Mouse (Mus musculus) bone marrow macrophage, adult 2 months (primary cell): ENCODE results near the gene Sez6l. TPM values are rescaled to one million over a fixed set of nuclear protein-coding genes. Genes with fewer than 3 reads are reported as not detected.

Experiments
- H3K27ac ChIP-seq: 2 replicates; pipeline ENCODE4 v1.5.1; 2012; ENCODE audit warnings: low read depth, low read length; ENCODE audit not compliant: insufficient read depth
- H3K4me1 ChIP-seq: 2 replicates; pipeline ENCODE4 v1.6.1; 2012; ENCODE audit warnings: low read length; ENCODE audit not compliant: control insufficient read depth, insufficient read depth
- H3K4me3 ChIP-seq: 2 replicates; pipeline ENCODE4 v1.5.1; 2012; ENCODE audit warnings: mild to moderate bottlenecking, low read length, moderate library complexity; ENCODE audit not compliant: insufficient read depth
- CTCF ChIP-seq: IDR thresholded peaks from 2 replicates; pipeline ENCODE4 v1.5.1; 2012; ENCODE audit warnings: low read depth, mild to moderate bottlenecking, low read length, moderate library complexity
- POLR2A ChIP-seq: IDR thresholded peaks from 2 replicates; pipeline ENCODE4 v1.6.1; 2012; ENCODE audit warnings: mild to moderate bottlenecking, low read depth, low read length, borderline replicate concordance
- polyA plus RNA-seq: library from polyadenylated mRNA; stranded (reverse); fragments of >200 nt; gene quantifications from 2 replicates; pipeline ENCODE4 v1.2.4, GENCODE M21; 2012; ENCODE audit not compliant: missing spikeins, insufficient read depth, insufficient read length

Sez6l gene
- polyA plus RNA-seq, 1 experiment = not detected

GRCm38 (mm10) chr5:112534146-112534545 lies 42.8 kb downstream of the Sez6l start:
- H3K27ac ChIP-seq = no peak overlapping the region
- no peak overlapping the region for H3K4me3 ChIP-seq
- H3K4me1 ChIP-seq = no peaks in the 10 kb centered on the region
- TF ChIP-seq POLR2A = no peak
- no peak for TF ChIP-seq CTCF

DNA sequence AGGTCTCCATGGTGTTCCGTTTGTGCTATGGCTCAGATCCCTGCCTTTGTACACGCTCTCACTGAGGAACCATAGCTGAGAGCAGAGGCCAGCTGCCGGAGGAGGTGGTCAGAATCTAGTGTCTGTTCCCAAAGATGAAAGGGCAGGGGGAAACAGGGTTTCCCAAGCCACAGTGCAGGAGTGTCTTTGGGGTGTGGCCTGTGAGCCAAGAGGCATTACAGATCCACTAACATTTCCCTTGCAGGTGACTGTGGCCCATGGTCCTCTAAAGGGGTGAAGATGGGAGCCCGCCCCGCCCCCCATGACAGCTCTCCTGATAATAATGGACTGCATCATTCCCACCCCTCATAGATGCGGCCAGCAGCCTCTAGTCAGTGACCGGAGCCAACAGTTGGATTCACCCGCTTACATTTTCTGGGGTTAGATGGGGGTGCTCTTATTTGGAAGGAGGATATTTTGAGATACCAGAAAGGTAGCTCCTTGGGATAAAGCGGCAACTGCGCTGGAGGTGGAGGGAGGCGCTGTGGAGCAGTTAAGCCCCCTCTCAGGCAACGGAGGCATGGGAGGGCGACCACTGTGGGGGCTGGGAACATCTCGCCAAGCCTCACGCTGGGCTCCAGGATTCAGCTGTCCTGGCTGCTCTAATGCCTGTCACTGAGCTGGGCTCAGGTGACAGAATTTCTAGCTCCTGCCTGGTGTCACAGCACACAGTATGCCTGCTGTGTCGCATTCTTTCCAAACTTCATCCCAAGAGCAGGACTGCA lies 43.5 kb downstream of the Sez6l start:
- TF ChIP-seq CTCF (no peak), POLR2A (no peak)
- no peak overlapping the region for H3K27ac ChIP-seq
- H3K4me3 ChIP-seq = no peak overlapping the region
- H3K4me1 ChIP-seq = no peaks in the 10 kb centered on the region

DNA sequence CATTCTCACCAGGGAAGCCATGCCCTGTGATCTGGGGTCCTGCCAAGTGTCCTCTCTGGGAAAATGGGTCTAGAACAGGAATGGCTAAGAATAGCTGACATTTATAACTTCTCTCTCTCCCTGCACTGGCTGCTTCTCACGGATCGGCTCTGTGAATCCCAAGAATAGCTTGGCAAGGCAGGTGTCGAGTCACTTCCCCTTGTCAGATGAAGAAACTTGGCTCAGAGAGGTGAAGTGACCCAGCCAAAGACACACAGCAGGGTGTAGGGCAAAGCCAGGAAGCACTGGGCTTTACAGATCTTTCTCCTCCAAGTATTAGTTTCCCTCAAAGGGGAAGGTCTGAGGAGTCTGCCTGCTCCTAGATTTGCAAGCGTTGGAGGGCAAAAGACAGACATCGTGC lies 44.1 kb downstream of the Sez6l start:
- Histone ChIP-seq H3K27ac (no peak overlapping the region), H3K4me1 (no peaks in the 10 kb centered on the region), H3K4me3 (no peak overlapping the region)
- TF ChIP-seq CTCF (no peak), POLR2A (no peak)

GRCm38 (mm10) chr5:112532210-112532609 lies 44.8 kb downstream of the Sez6l start:
- Histone ChIP-seq H3K4me3 (no peak overlapping the region), H3K27ac (no peak overlapping the region), H3K4me1 (no peaks in the 10 kb centered on the region)
- TF ChIP-seq POLR2A (no peak), CTCF (peak; percentile 46; the same call in 1 of the 2 replicates)

- Histone ChIP-seq H3K4me1 (no peaks in the 10 kb centered on the region), H3K27ac (no peak overlapping the region), H3K4me3 (no peak overlapping the region)
- TF ChIP-seq POLR2A = no peak
- TF ChIP-seq CTCF = no peak
Measured at GRCm38 (mm10) chr5:112531111-112531510, 45.9 kb downstream of the Sez6l start.

DNA sequence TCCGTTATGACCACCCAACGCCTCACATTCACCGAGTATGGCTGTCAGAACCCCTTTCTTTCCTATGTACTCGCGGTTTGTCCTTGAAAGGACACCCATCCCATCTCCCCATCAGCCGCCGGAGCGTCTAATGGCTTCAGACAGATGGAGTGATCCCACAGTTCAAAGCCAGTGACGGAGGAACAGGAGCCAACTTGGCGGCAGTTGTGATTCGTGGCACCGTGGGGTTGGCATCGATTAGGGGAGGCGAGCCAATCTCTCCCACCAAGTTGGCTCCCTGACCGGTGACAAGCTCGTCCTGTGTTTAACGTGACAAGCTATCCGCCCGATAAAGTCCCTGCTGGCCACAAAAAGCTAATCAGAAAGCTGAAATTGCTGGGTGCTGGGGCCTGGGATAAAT lies 50.0 kb downstream of the Sez6l start:
- no peak overlapping the region for H3K4me3 ChIP-seq
- TF ChIP-seq CTCF (no peak), POLR2A (no peak)
- H3K4me1 ChIP-seq = no peaks in the 10 kb centered on the region
- H3K27ac ChIP-seq = no peak overlapping the region

DNA sequence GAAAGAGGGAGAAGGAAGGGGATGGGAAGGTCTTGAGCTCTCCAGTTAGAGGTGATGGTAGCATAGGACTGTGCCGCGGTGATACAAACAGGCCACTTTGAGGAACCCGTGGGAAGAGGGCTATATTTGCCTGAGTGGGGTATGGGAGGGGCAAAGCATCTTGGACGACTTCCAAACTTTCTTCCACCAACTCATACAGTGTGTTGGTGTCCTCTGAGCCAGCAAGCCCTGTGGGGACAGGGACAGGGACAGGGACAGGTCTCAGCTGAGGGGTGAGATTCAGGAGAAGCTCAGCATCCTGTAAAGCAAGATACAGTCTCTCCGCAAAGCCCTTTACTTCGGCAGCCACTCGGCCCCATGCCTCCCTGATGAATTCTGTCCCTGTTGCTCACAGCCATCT lies 50.5 kb downstream of the Sez6l start:
- no peaks in the 10 kb centered on the region for H3K4me1 ChIP-seq
- H3K4me3 ChIP-seq = no peak overlapping the region
- TF ChIP-seq CTCF = no peak
- no peak for TF ChIP-seq POLR2A
- no peak overlapping the region for H3K27ac ChIP-seq

GRCm38 (mm10) chr5:112525980-112526379 lies 51.0 kb downstream of the Sez6l start:
- TF ChIP-seq POLR2A = no peak
- TF ChIP-seq CTCF = no peak
- H3K27ac ChIP-seq = no peak overlapping the region
- H3K4me1 ChIP-seq = no peaks in the 10 kb centered on the region
- no peak overlapping the region for H3K4me3 ChIP-seq

- TF ChIP-seq CTCF (no peak), POLR2A (no peak)
- H3K4me3 ChIP-seq = no peak overlapping the region
- H3K4me1 ChIP-seq = no peaks in the 10 kb centered on the region
- no peak overlapping the region for H3K27ac ChIP-seq
Measured at GRCm38 (mm10) chr5:112525271-112525670, 51.7 kb downstream of the Sez6l start.

DNA sequence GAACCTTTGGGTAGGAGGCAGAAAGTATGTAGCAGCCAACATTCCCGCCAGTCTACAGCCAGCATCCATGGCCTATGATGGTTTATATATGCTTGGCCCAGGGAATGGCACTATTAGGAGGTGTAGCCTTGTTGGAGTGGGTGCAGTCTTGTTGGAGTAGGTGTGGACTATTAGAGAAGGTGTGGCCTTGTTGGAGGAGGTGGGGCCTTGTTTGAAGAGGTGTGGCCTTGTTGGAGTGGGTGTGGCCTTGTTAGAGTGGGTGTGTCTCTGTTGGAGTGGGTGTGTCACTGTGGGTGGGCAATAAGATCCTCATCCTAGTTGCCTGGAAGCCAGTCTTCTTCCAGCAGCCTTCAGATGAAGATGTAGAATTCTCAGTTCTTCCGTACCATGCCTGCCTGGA lies 53.2 kb downstream of the Sez6l start:
- TF ChIP-seq CTCF = no peak
- no peak for TF ChIP-seq POLR2A
- no peak overlapping the region for H3K4me3 ChIP-seq
- H3K27ac ChIP-seq = no peak overlapping the region
- H3K4me1 ChIP-seq = no peaks in the 10 kb centered on the region
